Mouse (Mus musculus) adrenal gland, postnatal 0 days (tissue): Measurements from ENCODE around the gene Rps6ka5. TPM values are rescaled to one million over a fixed set of nuclear protein-coding genes. Genes with fewer than 3 reads are reported as not detected.

ENCODE experiments used
- polyA plus RNA-seq: library from polyadenylated mRNA; unstranded; fragments of >200 nt; fragmentation: Nextera tagmentation; extraction: Ambion mirVana; gene quantifications from 2 replicates; pipeline ENCODE4 v1.2.1, GENCODE M21; 2015

Gene Rps6ka5
- polyA plus RNA-seq: 1.8 and 2.5 TPM in 2 replicates

GRCm38 (mm10) chr12:100726651-100727050, at the start of gene Rps6ka5:
Gene Rps6ka5 (minus strand): TSS chr12:100726983.

GRCm38 (mm10) chr12:100520794-100521186, 206.0 kb downstream of the Rps6ka5 start, which contains the start of gene Ttc7b:
Gene Ttc7b (minus strand): TSS chr12:100520826.

Other genes starting within 250 kb of the Rps6ka5 start
- 7.9 and 17.1 TPM in 2 replicates for gene Ttc7b, start 206.2 kb downstream of the Rps6ka5 start, polyA plus RNA-seq
- 4.3 and 8.4 TPM in 2 replicates for gene Dglucy, start 52.1 kb upstream of the Rps6ka5 start, polyA plus RNA-seq
- 1.2 TPM in 2 replicates for gene Gpr68, start 181.2 kb upstream of the Rps6ka5 start, polyA plus RNA-seq